Mouse (Mus musculus) lung, adult 2 months (tissue): ENCODE measurements around the gene Crnkl1. TPM values are rescaled to one million over a fixed set of nuclear protein-coding genes. Genes with fewer than 3 reads are reported as not detected.

Experiments
- DNase-seq: peaks from one replicate; pipeline ENCODE4 v3.0.0; 2022
- H3K4me1 ChIP-seq: fragments of 200-500 bp; 2 replicates; pipeline ENCODE4 v1.6.1; 2011; ENCODE audit warnings: low read length; ENCODE audit not compliant: control insufficient read depth, insufficient read depth
- H3K4me3 ChIP-seq: fragments of 200-500 bp; replicated peaks from 2 replicates; pipeline ENCODE3; 2011; ENCODE audit warnings: low read depth, mild to moderate bottlenecking, control low read depth, low read length; ENCODE audit errors: extremely low read depth
- CTCF ChIP-seq: fragments of 200-500 bp; IDR thresholded peaks from 2 replicates; pipeline ENCODE4 v1.5.1; 2011; ENCODE audit warnings: mild to moderate bottlenecking, low read length, control low read depth; ENCODE audit not compliant: insufficient read depth
- POLR2A ChIP-seq: fragments of 200-500 bp; IDR thresholded peaks from 2 replicates; pipeline ENCODE4 v1.6.1; 2011; ENCODE audit warnings: low read depth, mild to moderate bottlenecking, control low read depth, low read length, borderline replicate concordance; ENCODE audit errors: extremely low read depth
- WGBS: fragments of 180-500 bp; shearing (Covaris S2); methylation state at CpG from one replicate; pipeline ENCODE4 v1.1.7; 2018; 5-methylcytosine and 5-hydroxymethylcytosine counted together
- polyA plus RNA-seq: library from polyadenylated mRNA; depleted of rRNA; stranded (reverse); fragments of >200 nt; gene quantifications from 2 replicates; pipeline ENCODE4 v1.2.3, GENCODE M21; 2012; rRNA removed

Gene Crnkl1
- polyA plus RNA-seq = 6.6 and 10.5 TPM in 2 replicates

GRCm38 (mm10) chr2:145934339-145935231 lies at the start of gene Crnkl1, which contains the start of gene Cfap61:
TSS of gene Crnkl1 (minus strand) at chr2:145935014.
TSS of gene Cfap61 (plus strand) at chr2:145934784.
- DNase-seq = peak; percentile 95
- peak; percentile 73; the same call in 1 of the 2 replicates for TF ChIP-seq POLR2A
- no peak for TF ChIP-seq CTCF
- Histone ChIP-seq H3K4me3 (peak within 1 kb of the TSS; percentile 99), H3K4me1 (no peaks in the 10 kb centered on the region)
- WGBS = under 1% methylated on average over 61 of the region's 61 CpGs

GRCm38 (mm10) chr2:145982317-145983045 lies 47.7 kb upstream of the Crnkl1 start:
- no peak for TF ChIP-seq POLR2A
- no peak for TF ChIP-seq CTCF
- H3K4me3 ChIP-seq = no peak overlapping the region
- no peaks in the 10 kb centered on the region for H3K4me1 ChIP-seq
- DNase-seq = no peak
- WGBS = 72% methylated on average over 9 of the region's 9 CpGs

GRCm38 (mm10) chr2:145981699-145982112 lies 46.9 kb upstream of the Crnkl1 start:
- 61% methylated on average over 6 of the region's 6 CpGs for WGBS
- Histone ChIP-seq H3K4me1 (no peaks in the 10 kb centered on the region), H3K4me3 (no peak overlapping the region)
- no peak for TF ChIP-seq CTCF
- no peak for TF ChIP-seq POLR2A
- no peak for DNase-seq

GRCm38 (mm10) chr2:145980881-145981280 lies 46.1 kb upstream of the Crnkl1 start:
- TF ChIP-seq CTCF (no peak), POLR2A (no peak)
- no peak overlapping the region for H3K4me3 ChIP-seq
- no peaks in the 10 kb centered on the region for H3K4me1 ChIP-seq
- DNase-seq = no peak
- 83% methylated on average over 9 of the region's 9 CpGs for WGBS

- no peak for DNase-seq
- no peaks in the 10 kb centered on the region for H3K4me1 ChIP-seq
- 83% methylated on average over 4 of the region's 4 CpGs for WGBS
- TF ChIP-seq CTCF (no peak), POLR2A (no peak)
- no peak overlapping the region for H3K4me3 ChIP-seq
These were observed 44.8 kb upstream of the Crnkl1 start for GRCm38 (mm10) chr2:145979616-145980015.

- no peak overlapping the region for H3K4me3 ChIP-seq
- no peak for DNase-seq
- H3K4me1 ChIP-seq = no peaks in the 10 kb centered on the region
- WGBS = 80% methylated on average over 4 of the region's 4 CpGs
- TF ChIP-seq POLR2A = no peak
- TF ChIP-seq CTCF = no peak
These were observed 37.8 kb upstream of the Crnkl1 start for GRCm38 (mm10) chr2:145972571-145972970.

GRCm38 (mm10) chr2:145971237-145972010 lies 36.6 kb upstream of the Crnkl1 start:
- TF ChIP-seq POLR2A = no peak
- TF ChIP-seq CTCF = no peak
- Histone ChIP-seq H3K4me3 (no peak overlapping the region), H3K4me1 (no peaks in the 10 kb centered on the region)
- DNase-seq = no peak
- 91% methylated on average over 20 of the region's 20 CpGs for WGBS

GRCm38 (mm10) chr2:145970751-145971150 lies 35.9 kb upstream of the Crnkl1 start:
- Histone ChIP-seq H3K4me3 (no peak overlapping the region), H3K4me1 (no peaks in the 10 kb centered on the region)
- no peak for TF ChIP-seq CTCF
- DNase-seq = no peak
- 70% methylated on average over 12 of the region's 12 CpGs for WGBS

GRCm38 (mm10) chr2:145961861-145962260 lies 27.0 kb upstream of the Crnkl1 start:
- WGBS = 86% methylated on average over 5 of the region's 5 CpGs
- Histone ChIP-seq H3K4me1 (no peaks in the 10 kb centered on the region), H3K4me3 (no peak overlapping the region)
- TF ChIP-seq CTCF (no peak), POLR2A (no peak)
- DNase-seq = no peak

GRCm38 (mm10) chr2:145958551-145958950 lies 23.7 kb upstream of the Crnkl1 start:
- H3K4me1 ChIP-seq = no peaks in the 10 kb centered on the region
- TF ChIP-seq POLR2A = no peak
- no peak for TF ChIP-seq CTCF
- no peak for DNase-seq
- H3K4me3 ChIP-seq = no peak overlapping the region
- WGBS = 80% methylated on average over 7 of the region's 7 CpGs
